Mouse (Mus musculus): Measurements from ENCODE around the gene Bbs7.

The Bbs7 gene

GRCm38 (mm10) chr3:36551343-36551742 lies 61.9 kb downstream of the Bbs7 start:
- DNase-seq (ENCODE audit: low spot score), result no peak

- DNase-seq (ENCODE audit: low spot score), result no peak
Measured at GRCm38 (mm10) chr3:36544961-36545360, 68.3 kb downstream of the Bbs7 start.

GRCm38 (mm10) chr3:36541399-36541798 lies 71.9 kb downstream of the Bbs7 start:
- DNase-seq (ENCODE audit: low spot score), result no peak

- DNase-seq (ENCODE audit: low spot score), result no peak
Measured at GRCm38 (mm10) chr3:36540756-36541155, 72.5 kb downstream of the Bbs7 start.

GRCm38 (mm10) chr3:36537701-36538470 lies 75.4 kb downstream of the Bbs7 start:
- DNase-seq (ENCODE audit: low spot score), result no peak

GRCm38 (mm10) chr3:36536041-36536440 lies 77.2 kb downstream of the Bbs7 start:
- no peak for DNase-seq (ENCODE audit: low spot score)

GRCm38 (mm10) chr3:36533201-36533672 lies 80.0 kb downstream of the Bbs7 start:
- no peak for DNase-seq (ENCODE audit: low spot score)

- no peak for DNase-seq (ENCODE audit: low spot score)
Measured at GRCm38 (mm10) chr3:36532738-36533137, 80.5 kb downstream of the Bbs7 start.

- DNase-seq (ENCODE audit: low spot score), result no peak
Measured at GRCm38 (mm10) chr3:36531979-36532542, 81.2 kb downstream of the Bbs7 start.

- no peak for DNase-seq (ENCODE audit: low spot score)
Measured at GRCm38 (mm10) chr3:36531242-36531641, 82.0 kb downstream of the Bbs7 start.

GRCm38 (mm10) chr3:36530781-36531180 lies 82.5 kb downstream of the Bbs7 start:
- no peak for DNase-seq (ENCODE audit: low spot score)

GRCm38 (mm10) chr3:36530345-36530744 lies 82.9 kb downstream of the Bbs7 start:
- DNase-seq (ENCODE audit: low spot score), result peak; percentile 7

- DNase-seq (ENCODE audit: low spot score), result no peak
Measured at GRCm38 (mm10) chr3:36524466-36524865, 88.8 kb downstream of the Bbs7 start.

Data from ovary, postnatal 14 days (tissue).